Mouse (Mus musculus): ENCODE results near the gene Gm8279.
"Not testable (repeated sequence)": the region's sequence is repeated elsewhere in the genome, so short reads cannot be mapped to it uniquely, and the experiment has no call there.

Gm8279 gene

GRCm38 (mm10) chr14:5131219-5131618 is at the start of gene Gm8279:
TSS of gene Gm8279 (plus strand) at chr14:5131519.
- DNase-seq (ENCODE audit: low read depth) = not testable (repeated sequence)

GRCm38 (mm10) chr14:5164235-5164634 is 32.9 kb downstream of the Gm8279 start, which contains the start of gene Gm3317:
TSS of gene Gm3317 (plus strand) at chr14:5164535.
- DNase-seq (ENCODE audit: low read depth) = not testable (repeated sequence)

- not testable (repeated sequence) for DNase-seq (ENCODE audit: low read depth)
These were observed 54.2 kb downstream of the Gm8279 start, which contains the start of gene Gm8271 for GRCm38 (mm10) chr14:5185493-5185892. TSS of gene Gm8271 (plus strand) at chr14:5185793.

Measured in NIH3T3 (cell line).